Mouse (Mus musculus): Measurements from ENCODE around the gene Scly. TPM values are rescaled to one million over a fixed set of nuclear protein-coding genes. Genes with fewer than 3 reads are reported as not detected.

The Scly gene
- polyA plus RNA-seq, 1 experiment, result 26.7 TPM

DNA sequence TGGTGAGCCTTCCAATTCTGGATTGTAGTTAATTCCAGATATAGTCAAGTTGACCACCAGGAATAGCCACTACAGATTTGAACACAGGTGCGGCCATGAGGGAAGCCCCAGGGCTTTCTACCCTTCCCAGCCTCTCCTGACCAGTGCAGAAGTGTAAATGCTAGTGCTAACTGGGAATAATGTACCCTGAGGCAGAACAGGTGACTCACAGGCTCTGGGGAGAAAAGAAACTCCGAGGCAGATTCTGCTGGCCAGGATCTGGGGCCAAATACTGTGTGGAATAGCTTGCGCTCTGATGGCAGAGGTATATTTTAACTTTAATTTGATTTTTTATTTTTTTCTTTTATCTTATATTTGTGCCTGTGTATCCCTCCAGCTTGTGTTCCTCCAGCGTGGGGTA is 6.5 kb downstream of the Scly start:
- TF ChIP-seq POLR2A (IDR thresholded peaks at IDR 0.05; ENCODE audit: borderline replicate concordance, control insufficient read depth, low read depth, low read length) (no peak), CTCF (IDR thresholded peaks at IDR 0.05; ENCODE audit: control insufficient read depth, insufficient read depth, low read length) (no peak)
- Histone ChIP-seq H3K4me3 (replicated peaks; ENCODE audit: control insufficient read depth, low read depth, low read length) (no peak overlapping the region), H3K4me1 (ENCODE audit: control insufficient read depth, insufficient read depth, low read length) (no peaks in the 10 kb centered on the region), H3K27ac (ENCODE audit: control insufficient read depth, insufficient read depth, low read depth, low read length, poor library complexity) (no peak overlapping the region)
- 93% methylated on average over 4 of the region's 4 CpGs for WGBS

DNA sequence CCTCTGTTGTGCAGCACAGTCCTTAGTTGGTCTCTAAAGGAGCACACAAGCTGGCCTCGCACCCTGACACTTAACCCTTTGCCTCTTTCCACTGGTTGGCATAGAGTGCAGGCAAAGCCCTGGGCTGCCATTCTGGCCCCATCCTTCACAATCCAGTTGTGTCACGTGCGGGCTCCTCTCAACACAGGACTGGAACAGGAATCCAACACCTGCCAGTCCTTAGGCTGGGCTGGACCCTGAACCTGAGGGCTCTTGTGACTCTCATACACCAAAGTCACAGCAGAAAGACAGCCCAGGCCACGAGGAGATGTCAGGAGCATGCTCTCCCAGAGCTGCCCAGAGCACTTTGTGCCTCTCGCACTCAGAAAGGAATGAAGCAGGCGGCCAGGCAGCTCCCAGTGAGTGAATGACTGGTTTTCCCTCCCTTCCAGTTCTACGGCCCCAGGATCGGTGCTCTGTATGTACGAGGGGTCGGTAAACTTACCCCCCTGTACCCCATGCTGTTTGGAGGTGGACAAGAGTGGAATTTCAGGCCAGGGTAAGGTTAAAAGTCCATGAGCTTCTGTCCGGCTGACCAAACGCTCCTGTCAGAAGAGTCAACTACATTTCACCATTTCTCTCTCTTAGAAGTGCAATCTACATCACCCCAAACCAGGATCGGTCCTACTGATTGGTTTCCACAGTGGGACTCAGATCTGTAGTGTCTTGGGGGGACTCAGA is 11.4 kb downstream of the Scly start:
- Histone ChIP-seq H3K27ac (ENCODE audit: control insufficient read depth, insufficient read depth, low read depth, low read length, poor library complexity) (no peak overlapping the region), H3K4me1 (ENCODE audit: control insufficient read depth, insufficient read depth, low read length) (no peaks in the 10 kb centered on the region), H3K4me3 (replicated peaks; ENCODE audit: control insufficient read depth, low read depth, low read length) (no peak overlapping the region)
- 93% methylated on average over 13 of the region's 13 CpGs for WGBS
- TF ChIP-seq CTCF (IDR thresholded peaks at IDR 0.05; ENCODE audit: control insufficient read depth, insufficient read depth, low read length) (no peak), POLR2A (IDR thresholded peaks at IDR 0.05; ENCODE audit: borderline replicate concordance, control insufficient read depth, low read depth, low read length) (no peak)

DNA sequence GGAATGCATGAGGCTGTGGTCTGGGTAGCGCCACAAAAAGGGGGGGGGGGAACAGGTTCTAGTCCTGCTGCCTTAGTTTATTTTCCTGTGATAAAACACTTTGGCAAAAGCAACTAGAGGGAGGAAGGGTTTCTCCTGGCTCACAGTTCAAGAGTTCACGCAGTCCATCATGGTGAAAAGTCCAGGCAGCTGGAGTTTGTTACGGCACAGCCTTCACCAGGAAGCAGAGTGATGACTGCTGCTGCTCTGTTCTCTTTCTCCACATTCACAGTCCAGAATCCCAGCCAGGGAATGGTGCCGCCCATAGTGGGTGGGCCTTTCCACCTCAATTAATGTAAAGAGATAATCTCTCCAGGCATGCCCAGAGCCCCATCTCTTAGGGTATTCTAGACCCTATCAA is 14.1 kb downstream of the Scly start:
- H3K27ac ChIP-seq (ENCODE audit: control insufficient read depth, insufficient read depth, low read depth, low read length, poor library complexity), result no peak overlapping the region
- no peak overlapping the region for H3K4me3 ChIP-seq (replicated peaks; ENCODE audit: control insufficient read depth, low read depth, low read length)
- H3K4me1 ChIP-seq (ENCODE audit: control insufficient read depth, insufficient read depth, low read length), result no peaks in the 10 kb centered on the region
- WGBS, result 89% methylated on average over 4 of the region's 4 CpGs
- TF ChIP-seq POLR2A (IDR thresholded peaks at IDR 0.05; ENCODE audit: borderline replicate concordance, control insufficient read depth, low read depth, low read length), result no peak

DNA sequence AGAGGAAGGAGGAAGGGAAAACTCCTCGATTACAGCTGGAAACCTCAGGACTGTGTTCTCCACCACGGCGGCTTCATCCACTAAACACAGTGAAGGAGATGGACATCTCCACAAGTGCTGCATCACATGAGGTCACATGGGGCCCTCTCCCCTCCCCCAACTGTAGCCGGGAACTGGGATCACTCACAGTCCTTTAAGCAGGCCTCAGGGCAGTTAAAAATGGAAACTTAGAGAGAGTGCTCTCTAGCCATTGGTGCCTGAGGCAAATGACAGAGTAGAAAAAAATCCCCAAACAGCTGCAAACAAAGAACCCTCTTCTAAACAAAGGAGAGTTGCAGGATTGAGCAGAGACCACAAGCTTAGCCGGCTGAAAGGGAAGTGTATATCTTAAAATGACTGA is 15.1 kb downstream of the Scly start:
- no peak overlapping the region for H3K4me3 ChIP-seq (replicated peaks; ENCODE audit: control insufficient read depth, low read depth, low read length)
- H3K4me1 ChIP-seq (ENCODE audit: control insufficient read depth, insufficient read depth, low read length), result no peaks in the 10 kb centered on the region
- TF ChIP-seq POLR2A (IDR thresholded peaks at IDR 0.05; ENCODE audit: borderline replicate concordance, control insufficient read depth, low read depth, low read length) (no peak), CTCF (IDR thresholded peaks at IDR 0.05; ENCODE audit: control insufficient read depth, insufficient read depth, low read length) (no peak)
- no peak overlapping the region for H3K27ac ChIP-seq (ENCODE audit: control insufficient read depth, insufficient read depth, low read depth, low read length, poor library complexity)
- WGBS, result 75% methylated on average over 5 of the region's 5 CpGs

DNA sequence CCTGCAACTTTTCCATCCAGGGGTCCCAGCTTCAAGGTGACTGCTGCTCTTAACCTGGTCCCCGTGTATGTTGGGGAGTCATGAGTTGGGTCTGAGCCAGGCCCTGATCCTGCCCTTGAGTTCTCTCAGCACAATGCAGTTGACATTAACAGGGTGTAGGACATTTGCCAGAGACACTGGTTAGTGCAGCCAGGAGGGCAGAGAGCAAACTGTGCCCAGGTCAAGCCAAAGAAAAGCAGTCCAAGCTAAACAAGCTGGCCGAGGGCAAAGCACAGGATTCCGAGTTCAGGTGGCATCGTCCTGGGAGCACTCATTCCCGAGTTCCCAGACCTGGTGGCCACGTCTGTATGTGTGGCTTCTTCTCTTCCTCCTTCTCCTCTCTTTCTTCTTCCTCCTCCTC is 19.5 kb downstream of the Scly start:
- TF ChIP-seq CTCF (IDR thresholded peaks at IDR 0.05; ENCODE audit: control insufficient read depth, insufficient read depth, low read length) (no peak), POLR2A (IDR thresholded peaks at IDR 0.05; ENCODE audit: borderline replicate concordance, control insufficient read depth, low read depth, low read length) (no peak)
- Histone ChIP-seq H3K4me3 (replicated peaks; ENCODE audit: control insufficient read depth, low read depth, low read length) (no peak overlapping the region), H3K27ac (ENCODE audit: control insufficient read depth, insufficient read depth, low read depth, low read length, poor library complexity) (no peak overlapping the region), H3K4me1 (ENCODE audit: control insufficient read depth, insufficient read depth, low read length) (no peaks in the 10 kb centered on the region)
- whole genome bisulfite sequencing, result 83% methylated on average over 6 of the region's 6 CpGs

DNA sequence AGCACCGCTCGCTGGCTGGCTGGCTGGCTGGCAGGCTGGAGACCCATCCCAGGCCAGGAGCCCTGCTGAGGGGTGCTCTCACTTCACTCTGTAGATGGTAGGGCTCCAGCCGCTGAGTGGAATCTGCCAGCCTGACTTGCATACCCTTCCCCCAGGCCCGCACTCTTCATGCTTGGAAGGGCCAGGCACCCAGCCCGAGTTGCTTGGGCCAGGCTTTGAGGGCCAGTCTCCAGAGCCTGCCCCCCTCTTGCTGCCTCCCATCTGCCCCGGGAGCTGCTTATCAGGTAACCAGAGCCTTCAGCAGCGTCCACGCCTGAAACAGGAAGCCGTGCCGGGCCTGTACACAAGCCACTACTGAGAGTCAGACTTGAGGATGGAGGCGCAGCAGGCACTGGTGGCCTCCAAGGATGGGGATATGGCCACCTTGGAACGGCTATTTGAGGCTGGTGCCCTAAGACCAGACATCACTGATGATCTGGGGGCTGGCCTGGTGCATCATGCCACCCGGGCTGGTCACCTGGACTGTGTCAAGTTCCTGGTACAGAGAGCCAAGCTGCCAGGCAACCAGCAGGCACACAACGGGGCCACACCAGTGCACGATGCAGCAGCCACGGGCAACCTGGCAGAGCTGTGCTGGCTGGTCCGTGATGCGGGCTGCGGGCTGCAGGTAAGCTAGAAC is 23.8 kb downstream of the Scly start, which contains the start of gene Espnl:
Gene Espnl (plus strand): TSS at position 316 of the 679 bp plus-strand sequence.
- no peak within 1 kb of the TSS for H3K4me3 ChIP-seq (replicated peaks; ENCODE audit: control insufficient read depth, low read depth, low read length)
- H3K27ac ChIP-seq (ENCODE audit: control insufficient read depth, insufficient read depth, low read depth, low read length, poor library complexity), result no peak within 1 kb of the TSS
- WGBS, result 41% methylated on average over 19 of the region's 19 CpGs
- TF ChIP-seq CTCF (IDR thresholded peaks at IDR 0.05; ENCODE audit: control insufficient read depth, insufficient read depth, low read length) (no peak), POLR2A (IDR thresholded peaks at IDR 0.05; ENCODE audit: borderline replicate concordance, control insufficient read depth, low read depth, low read length) (peak; percentile 20; the same call in 1 of the 2 replicates)
- H3K4me1 ChIP-seq (ENCODE audit: control insufficient read depth, insufficient read depth, low read length), result no peaks in the 10 kb centered on the region

DNA sequence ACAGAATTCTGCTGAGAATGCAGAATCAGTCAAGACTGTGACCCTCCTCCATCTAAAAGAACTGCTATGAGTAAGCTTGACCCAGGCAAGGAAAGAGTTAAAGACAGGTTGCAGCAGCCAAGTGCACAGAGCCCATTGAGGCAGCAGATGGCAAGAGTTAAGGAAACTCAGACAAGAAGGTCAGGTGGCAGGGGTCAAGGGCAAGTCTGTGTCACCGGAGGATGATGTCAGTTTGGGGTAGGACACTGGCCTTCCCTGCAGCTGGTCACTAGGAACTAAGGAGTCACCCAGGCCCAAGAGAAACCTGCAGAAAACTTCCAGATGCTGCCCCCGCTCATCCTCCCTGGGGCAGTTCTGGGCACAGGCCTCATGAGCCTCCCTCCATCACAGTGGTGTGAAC is 26.5 kb downstream of the Scly start:
- Histone ChIP-seq H3K4me1 (ENCODE audit: control insufficient read depth, insufficient read depth, low read length) (no peaks in the 10 kb centered on the region), H3K27ac (ENCODE audit: control insufficient read depth, insufficient read depth, low read depth, low read length, poor library complexity) (no peak overlapping the region), H3K4me3 (replicated peaks; ENCODE audit: control insufficient read depth, low read depth, low read length) (no peak overlapping the region)
- TF ChIP-seq POLR2A (IDR thresholded peaks at IDR 0.05; ENCODE audit: borderline replicate concordance, control insufficient read depth, low read depth, low read length) (no peak), CTCF (IDR thresholded peaks at IDR 0.05; ENCODE audit: control insufficient read depth, insufficient read depth, low read length) (no peak)
- 92% methylated on average over 2 of the region's 2 CpGs for WGBS

DNA sequence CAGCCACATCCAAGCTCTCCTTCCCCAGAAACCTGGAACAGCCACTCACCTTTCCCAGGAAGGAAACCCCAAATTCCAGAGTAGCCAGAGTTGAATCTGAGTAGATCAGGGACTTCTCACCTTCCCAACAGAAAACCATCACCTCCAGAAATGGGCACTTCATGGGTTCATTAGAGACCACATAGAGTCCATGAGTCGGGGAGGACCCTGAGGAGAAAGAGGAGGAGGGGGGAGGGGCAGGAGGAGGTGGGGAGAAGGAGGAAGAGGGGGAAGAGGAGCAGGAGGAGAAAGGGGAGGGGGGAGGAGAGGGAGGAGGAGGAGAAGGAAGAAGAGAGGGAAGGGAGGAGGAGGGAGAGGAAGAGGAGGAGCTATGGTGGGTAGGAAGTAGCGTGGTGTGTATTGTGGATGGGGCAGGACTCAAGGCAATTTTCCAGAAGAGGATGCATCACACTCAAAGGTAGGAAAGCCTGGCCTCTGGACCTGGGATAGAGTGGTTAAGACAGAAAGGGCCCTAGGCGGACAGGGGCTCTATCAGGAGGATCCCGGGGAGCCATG is 27.4 kb downstream of the Scly start:
- Histone ChIP-seq H3K27ac (ENCODE audit: control insufficient read depth, insufficient read depth, low read depth, low read length, poor library complexity) (no peak overlapping the region), H3K4me3 (replicated peaks; ENCODE audit: control insufficient read depth, low read depth, low read length) (no peak overlapping the region), H3K4me1 (ENCODE audit: control insufficient read depth, insufficient read depth, low read length) (no peaks in the 10 kb centered on the region)
- TF ChIP-seq POLR2A (IDR thresholded peaks at IDR 0.05; ENCODE audit: borderline replicate concordance, control insufficient read depth, low read depth, low read length), result no peak
- no peak for TF ChIP-seq CTCF (IDR thresholded peaks at IDR 0.05; ENCODE audit: control insufficient read depth, insufficient read depth, low read length)
- 62% methylated on average over 4 of the region's 4 CpGs for WGBS

Data from bone marrow, adult 2 months (tissue).